Mouse (Mus musculus): ENCODE data around the gene Olfr159.
"Not testable (repeated sequence)": the region's sequence is repeated elsewhere in the genome, so short reads cannot be mapped to it uniquely, and the experiment has no call there.

Olfr159 gene

GRCm38 (mm10) chr4:43770909-43771308 is at the start of gene Olfr159:
TSS of gene Olfr159 (minus strand) at chr4:43771009.
- DNase-seq (ENCODE audit: low read depth): no peak

DNA sequence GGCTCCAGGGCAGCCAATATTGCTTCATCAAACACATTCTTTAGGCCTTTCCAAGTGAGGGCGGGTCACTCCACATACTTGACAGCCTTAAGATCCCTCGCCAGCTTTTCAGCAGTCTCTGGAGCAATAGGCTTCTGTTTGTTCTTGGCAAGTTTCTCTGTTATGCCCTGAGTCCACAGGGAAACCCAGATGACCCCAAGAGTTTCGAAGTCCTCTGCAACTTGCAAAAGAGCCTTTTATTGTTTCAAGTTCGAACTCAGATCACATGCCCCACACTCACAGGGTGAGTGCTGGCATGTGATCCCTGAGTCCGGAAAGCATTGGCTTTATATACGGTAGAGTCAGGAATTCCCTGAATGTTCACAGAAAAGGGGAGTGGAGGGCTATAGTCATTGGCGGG is 28.1 kb upstream of the Olfr159 start:
- no peak for DNase-seq (ENCODE audit: low read depth)

- not testable (repeated sequence) for DNase-seq (ENCODE audit: low read depth)
Measured at GRCm38 (mm10) chr4:43795844-43796243, 25.0 kb upstream of the Olfr159 start.

DNA sequence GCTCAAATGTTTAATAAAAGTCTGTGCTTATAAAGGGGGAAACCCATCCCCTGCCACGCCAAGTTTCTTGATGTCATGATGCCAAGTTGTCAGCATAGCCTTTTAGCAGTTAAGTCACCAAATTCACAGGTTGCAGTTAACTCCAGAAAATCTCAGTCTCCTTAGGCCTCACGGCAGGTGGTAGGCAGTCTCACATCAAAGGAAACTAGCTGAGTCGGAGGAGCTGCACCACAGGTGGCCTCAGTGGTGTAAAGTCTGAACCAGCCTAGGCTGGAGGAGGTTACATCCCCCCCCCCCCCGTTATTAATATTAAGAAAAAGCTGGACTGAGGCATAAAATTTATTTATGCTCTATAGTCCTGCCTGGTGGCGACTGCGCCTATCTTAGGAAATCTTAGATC is 24.5 kb upstream of the Olfr159 start:
- no peak for DNase-seq (ENCODE audit: low read depth)

DNA sequence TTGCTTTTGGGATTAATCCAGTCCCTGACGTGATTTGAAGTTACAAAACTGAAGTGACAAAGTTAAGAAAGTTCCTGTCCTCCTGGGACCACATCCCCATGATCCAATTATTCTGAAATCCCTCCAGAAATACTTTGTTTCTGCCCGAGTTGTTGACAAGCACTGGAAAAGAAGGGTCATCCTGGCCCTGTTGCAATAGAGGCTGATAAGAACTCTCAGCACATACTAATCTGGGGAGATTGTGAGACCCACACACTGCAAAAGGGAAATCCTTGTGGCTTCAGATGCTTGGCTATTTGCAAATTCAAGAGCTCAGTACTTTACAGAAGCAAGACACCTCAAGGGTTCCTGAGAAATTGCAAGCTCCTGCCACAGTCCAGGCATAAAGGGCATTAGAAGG is 1.5 kb upstream of the Olfr159 start:
- no peak for DNase-seq (ENCODE audit: low read depth)

DNA sequence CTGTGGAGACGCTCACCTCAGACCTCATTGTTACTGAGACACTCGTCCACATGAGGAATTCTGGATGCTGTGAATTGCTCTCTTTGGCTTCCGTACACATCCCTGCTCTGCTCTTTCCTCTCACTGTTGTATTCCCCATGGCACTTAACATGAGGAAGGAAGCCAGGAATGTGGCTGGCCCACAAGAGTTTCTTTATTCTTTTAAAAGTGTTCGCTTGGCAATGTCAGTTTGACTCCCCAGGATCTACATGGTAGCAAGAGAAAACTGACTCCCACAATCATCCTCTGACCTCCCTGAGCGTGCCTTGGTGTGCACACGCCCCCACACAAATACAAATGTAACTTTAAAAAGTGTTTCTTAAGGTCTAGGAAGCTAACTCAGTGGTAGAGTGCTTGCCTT is 817 bp upstream of the Olfr159 start:
- no peak for DNase-seq (ENCODE audit: low read depth)

DNA sequence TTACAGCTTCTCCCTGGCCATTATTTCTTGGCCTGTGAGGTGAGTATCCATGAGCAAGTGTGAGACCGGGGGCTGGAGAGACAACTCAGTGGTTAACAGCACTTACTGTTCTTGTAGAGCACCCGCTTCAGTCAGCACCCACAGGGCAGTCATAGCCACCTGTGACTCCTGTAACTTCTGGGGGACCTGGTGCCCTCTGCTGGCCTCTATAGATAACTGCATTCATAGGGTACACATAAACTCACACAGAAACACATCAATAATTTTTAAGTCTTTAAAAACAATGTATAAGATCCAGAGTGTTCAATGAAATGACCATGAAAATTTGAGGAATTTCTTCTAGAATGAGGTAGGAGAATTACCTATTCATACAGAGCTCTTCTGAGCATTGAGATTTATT is 1.4 kb downstream of the Olfr159 start:
- DNase-seq (ENCODE audit: low read depth): no peak

- DNase-seq (ENCODE audit: low read depth): no peak
Measured at GRCm38 (mm10) chr4:43768341-43768740, 2.5 kb downstream of the Olfr159 start.

GRCm38 (mm10) chr4:43763410-43763809 is 7.4 kb downstream of the Olfr159 start:
- peak; percentile 62 for DNase-seq (ENCODE audit: low read depth)

DNA sequence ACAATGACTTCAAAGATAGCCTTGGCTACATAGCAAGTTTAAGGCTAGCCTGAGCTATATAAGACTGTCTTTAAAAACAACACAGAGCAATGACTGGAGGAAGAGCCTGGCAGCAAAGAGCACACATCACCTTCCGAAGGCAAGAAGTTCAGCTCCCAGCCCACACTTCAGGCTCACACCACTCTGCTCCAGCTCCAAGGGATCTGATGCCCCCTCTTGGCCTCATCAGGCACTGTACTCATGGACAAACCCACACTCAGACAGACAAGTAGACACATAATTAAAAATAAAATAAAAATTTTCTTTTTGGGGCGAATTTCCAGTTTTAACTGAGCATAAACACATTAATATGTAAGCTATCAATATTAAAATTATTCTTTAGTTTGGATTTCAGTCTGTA is 9.5 kb downstream of the Olfr159 start:
- no peak for DNase-seq (ENCODE audit: low read depth)

GRCm38 (mm10) chr4:43760460-43760859 is 10.3 kb downstream of the Olfr159 start:
- DNase-seq (ENCODE audit: low read depth): peak; percentile 22

- no peak for DNase-seq (ENCODE audit: low read depth)
Measured at GRCm38 (mm10) chr4:43759571-43760418, 11.0 kb downstream of the Olfr159 start.

GRCm38 (mm10) chr4:43757213-43757612 is 13.6 kb downstream of the Olfr159 start:
- DNase-seq (ENCODE audit: low read depth): no peak

DNA sequence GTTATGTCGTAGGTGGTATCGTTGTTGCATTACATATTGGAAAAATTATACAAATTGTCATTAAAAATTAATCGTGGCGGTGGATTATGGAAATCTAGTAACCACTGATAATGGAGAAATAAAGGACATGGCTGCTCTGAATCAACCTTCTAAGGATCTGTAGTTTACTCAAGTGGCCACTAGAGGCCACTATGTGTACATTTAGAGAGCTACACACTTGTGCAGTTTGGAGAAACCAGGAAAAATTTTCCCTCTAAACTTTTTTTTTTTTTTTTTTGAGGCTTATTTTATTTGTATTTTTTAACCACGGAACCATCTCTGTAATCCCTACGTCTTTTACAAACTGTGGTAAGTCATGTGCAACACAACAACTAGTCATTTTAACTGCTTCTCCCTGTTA is 25.6 kb downstream of the Olfr159 start:
- peak; percentile 32 for DNase-seq (ENCODE audit: low read depth)

DNA sequence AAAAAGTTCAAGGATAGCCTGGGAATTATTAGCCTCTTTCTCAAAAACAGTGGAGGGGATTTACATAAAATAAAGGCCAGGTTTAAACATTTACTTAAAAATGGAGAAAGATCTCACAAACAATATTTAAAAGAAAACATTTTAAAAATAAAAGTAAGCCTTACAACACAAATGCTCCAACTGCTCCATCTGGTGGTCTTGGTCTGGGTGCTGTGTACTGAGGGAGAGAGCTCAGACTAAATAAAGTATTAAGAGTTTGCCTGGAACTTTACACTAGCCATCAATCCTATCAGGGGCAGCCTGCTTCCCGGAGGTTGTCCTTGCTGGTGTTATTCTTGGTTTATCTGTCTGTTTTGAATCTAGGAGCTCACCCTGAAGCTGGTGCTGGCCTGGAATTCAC is 27.7 kb downstream of the Olfr159 start:
- DNase-seq (ENCODE audit: low read depth): no peak

DNA sequence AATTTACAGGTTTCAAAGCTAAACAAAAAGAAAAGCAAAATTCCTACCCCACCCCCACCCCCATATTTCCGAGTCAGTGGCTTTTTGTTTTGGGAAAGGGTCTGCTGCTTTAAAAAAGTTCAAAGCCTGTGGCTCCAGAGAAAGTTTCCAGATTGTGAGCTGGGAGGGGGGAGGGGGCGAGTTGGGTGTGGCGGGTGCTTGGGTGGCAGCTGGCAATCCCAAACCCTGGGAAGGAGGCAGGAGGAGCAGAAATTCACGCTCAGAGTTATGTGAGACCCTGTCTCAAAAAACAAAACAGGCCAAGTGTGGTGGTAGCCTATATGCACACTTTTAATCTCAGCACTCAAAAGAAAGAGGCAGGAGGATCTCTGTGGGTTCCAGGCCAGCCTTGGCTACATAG is 28.2 kb downstream of the Olfr159 start:
- no peak for DNase-seq (ENCODE audit: low read depth)

- no peak for DNase-seq (ENCODE audit: low read depth)
Measured at GRCm38 (mm10) chr4:43741526-43741925, 29.3 kb downstream of the Olfr159 start.

DNA sequence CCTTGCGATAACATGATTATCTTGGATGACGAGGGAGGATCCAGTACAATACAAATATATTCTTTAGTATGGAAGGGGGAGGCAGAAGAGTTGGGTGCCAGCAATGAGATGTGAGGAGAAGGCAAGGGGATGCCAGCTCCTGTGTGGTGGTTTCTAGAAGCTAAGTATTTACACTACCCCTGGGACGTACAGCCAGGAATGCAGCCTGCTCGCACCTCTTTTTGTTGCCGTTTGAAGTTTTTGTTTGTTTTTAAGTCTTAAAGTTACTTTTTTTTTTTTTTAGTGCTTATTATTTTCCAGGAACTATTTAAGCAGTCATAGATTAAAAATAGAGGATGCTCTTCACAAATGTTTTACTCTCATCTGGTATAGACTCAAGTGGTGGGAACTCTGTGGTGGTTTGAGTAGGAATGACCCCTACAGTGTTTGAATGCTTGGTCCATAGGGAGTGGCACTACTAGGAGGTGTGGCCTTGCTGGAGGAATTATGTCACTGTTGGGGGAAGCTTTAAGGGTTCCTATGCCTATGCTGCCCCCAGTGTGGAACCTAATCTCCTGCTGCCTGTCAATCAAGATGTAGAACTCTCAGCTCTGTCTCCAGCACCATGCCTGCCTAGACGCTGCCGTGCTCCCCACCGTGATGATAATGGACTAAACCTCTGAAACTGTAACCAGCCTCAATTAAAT is 31.7 kb downstream of the Olfr159 start:
- no peak for DNase-seq (ENCODE audit: low read depth)

- DNase-seq (ENCODE audit: low read depth): no peak
Measured at GRCm38 (mm10) chr4:43737144-43737543, 33.7 kb downstream of the Olfr159 start.

DNA sequence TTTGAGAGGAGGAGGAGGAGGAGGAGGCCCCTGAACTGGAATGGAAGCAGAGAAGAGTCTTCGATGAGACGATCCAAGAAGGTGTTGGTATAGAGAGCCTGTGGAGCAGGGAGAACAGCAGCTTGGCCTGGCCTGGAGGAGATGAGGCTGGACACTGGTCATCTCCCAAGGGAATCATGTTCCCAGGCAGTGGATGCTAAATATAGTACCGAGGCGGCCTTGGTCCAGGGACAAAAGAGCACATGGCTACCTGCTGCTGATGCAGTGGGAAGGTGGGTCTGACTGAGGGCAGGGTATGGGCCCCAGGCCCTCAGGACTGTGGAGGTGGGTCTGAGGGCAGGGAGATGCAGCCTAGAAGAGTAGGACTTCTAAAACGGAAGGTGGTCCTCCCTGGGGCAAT is 37.6 kb downstream of the Olfr159 start:
- no peak for DNase-seq (ENCODE audit: low read depth)

GRCm38 (mm10) chr4:43732171-43732570 is 38.6 kb downstream of the Olfr159 start:
- DNase-seq (ENCODE audit: low read depth): no peak

DNA sequence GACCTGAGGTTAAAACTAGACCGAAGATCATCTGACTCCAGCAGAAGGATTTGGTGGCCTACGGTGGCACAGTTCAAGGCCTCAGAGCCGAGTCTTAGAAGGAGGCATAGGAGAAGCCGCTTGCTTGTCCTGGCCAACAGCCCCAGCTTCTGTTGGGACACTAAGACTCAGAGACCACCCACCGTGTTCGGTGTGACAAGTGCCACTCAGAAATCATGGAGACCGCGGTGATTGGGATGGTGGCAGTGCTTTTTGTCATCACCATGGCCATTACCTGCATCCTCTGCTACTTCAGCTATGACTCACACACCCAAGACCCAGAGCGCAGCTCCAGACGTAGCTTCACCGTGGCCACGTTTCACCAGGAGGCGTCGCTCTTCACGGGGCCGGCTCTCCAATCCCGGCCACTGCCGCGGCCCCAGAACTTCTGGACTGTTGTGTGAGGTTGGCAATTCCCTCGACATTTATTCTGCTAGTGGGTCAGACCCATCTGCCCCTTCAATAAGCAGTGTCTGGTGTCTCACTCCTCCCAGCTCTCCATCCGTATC is 40.0 kb downstream of the Olfr159 start:
- DNase-seq (ENCODE audit: low read depth): no peak

All from naive thymus-derived CD4-positive, alpha-beta T cell, adult 2 months (primary cell).